8 mouse cellular contexts compared by ENCODE assay signal in the genomic region with DNA sequence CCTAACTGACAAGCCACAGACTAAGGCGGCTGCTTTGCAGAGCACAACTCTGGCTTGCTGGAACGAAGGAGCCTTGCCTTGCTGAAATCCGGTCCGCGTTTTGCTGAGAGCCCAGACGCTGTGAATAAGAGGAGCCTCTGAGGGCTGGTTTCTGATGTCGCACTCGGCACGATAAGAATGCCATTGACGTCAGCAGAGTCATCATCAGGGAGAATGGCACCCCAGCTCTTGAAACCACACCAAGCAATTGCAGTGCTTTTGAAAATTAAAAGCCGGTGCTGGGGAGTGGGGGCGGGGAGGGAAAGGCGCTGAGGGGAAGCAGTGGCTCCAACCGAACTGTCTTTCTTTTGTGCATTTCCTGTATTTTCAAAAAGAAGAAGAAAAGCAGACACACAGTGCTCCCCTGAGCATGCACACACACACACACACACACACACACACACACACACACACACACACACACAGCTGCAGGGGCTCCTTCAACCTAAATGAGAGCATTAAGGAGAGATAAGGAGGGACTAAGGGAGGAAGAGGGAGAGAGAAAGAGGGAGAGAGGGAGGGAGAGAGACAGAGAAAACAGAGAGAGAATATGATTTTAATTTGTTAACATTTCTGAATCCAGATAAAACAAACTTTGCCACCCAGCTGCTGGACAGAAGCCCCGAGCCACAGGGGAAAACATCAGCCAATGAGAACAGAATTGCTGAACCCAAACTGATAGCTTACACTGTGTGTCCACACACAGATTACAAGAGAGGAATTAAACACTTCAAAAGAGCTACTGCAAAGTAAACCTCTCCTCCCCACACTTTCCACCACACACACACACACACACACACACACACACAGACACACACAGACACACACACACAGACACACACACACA.
A peak's percentile ranks its signal among the peaks of the same experiment; 100 is the strongest.
DNase-seq lines count a peak whose midpoint lies in the region; ATAC-seq and TF ChIP-seq lines count a peak whose summit lies in the region.

No protein-coding gene starts in this region.

- H3K36me3 ChIP-seq in lung, embryonic 14.5 days (ENCODE audit: insufficient read depth) = no peaks in the 10 kb centered on the region

- H3K27ac ChIP-seq in lung, embryonic 14.5 days (ENCODE audit: low read depth) = peak overlapping the region; percentile 94

- H3K4me1 ChIP-seq in lung, embryonic 14.5 days (ENCODE audit: insufficient read depth) = peaks cover 29% of the 10 kb centered on the region

- under 1% methylated on average over 15 of the region's 15 CpGs for WGBS in lung, embryonic 14.5 days

- peak; percentile 98 for DNase-seq in MN1 (ENCODE audit: low spot score)
- DNase-seq in cerebellum, adult 8-10 months = peak; percentile 93
- peak; percentile 94 for DNase-seq in forelimb bud, embryonic 11.5 days (ENCODE audit: low read depth, low spot score)
- peak; percentile 92 to 93 for DNase-seq in layer of hippocampus, adult 8-10 months (ENCODE audit: low spot score in 2 of 2)
- DNase-seq in lung, embryonic 14.5 days = peak; percentile 99
- DNase-seq in testis, postnatal 14 days (ENCODE audit: low spot score) = peak; percentile 86

- no peaks in the 10 kb centered on the region for H3K27me3 ChIP-seq in lung, embryonic 14.5 days (ENCODE audit: insufficient read depth, low read length)

- peak overlapping the region; percentile 21 for H3K9ac ChIP-seq in lung, embryonic 14.5 days

- no peaks in the 10 kb centered on the region for H3K9me3 ChIP-seq in lung, embryonic 14.5 days (ENCODE audit: low read depth, low read length)

- peak; percentile 96 to 99 for ATAC-seq in hematopoietic stem cell, adult 5-6 weeks (replicated peaks in 1 of 2; ENCODE audit: insufficient read depth in 1 of 2, low FRiP score in 2 of 2, low TSS enrichment in 1 of 2, low read depth in 1 of 2, poor library complexity in 2 of 2, severe bottlenecking in 2 of 2)
- peak; percentile 94 for ATAC-seq in lung, embryonic 14.5 days (ENCODE audit: insufficient read depth)
- ATAC-seq in neutrophil, adult 5-6 weeks (ENCODE audit: extremely low read depth, insufficient number of reproducible peaks, low FRiP score, poor library complexity, severe bottlenecking) = peak; percentile 96

- H3K4me3 ChIP-seq in lung, embryonic 14.5 days (ENCODE audit: low read depth, low read length) = peak overlapping the region; percentile 27

- TF ChIP-seq CTCF in lung, embryonic 14.5 days (IDR thresholded peaks at IDR 0.05; ENCODE audit: low read depth) = no peak

- H3K4me2 ChIP-seq in lung, embryonic 14.5 days = peak overlapping the region; percentile 59

Comparison
In these comparisons a context has a peak if more than half of its experiments do, and no peak if none do; other contexts are left out.
1. Peak in every context shown above with its lines: DNase-seq, ATAC-seq, H3K4me3 ChIP-seq and H3K27ac ChIP-seq.